Mouse (Mus musculus) hindbrain, embryonic 16.5 days (tissue): ENCODE data around the gene Rab3b. TPM values are rescaled to one million over a fixed set of nuclear protein-coding genes. Genes with fewer than 3 reads are reported as not detected.

ENCODE experiments used
- ATAC-seq: fragments of 200-750 bp; cut with Nextera tagmentation; 2 replicates; pipeline ENCODE4 v1.8.0; 2017; ENCODE audit warnings: moderate TSS enrichment, moderate library complexity
- H3K27ac ChIP-seq: fragments of 300-500 bp; sonication (generic); 2 replicates; pipeline ENCODE4 v1.5.1; 2014; ENCODE audit warnings: low read depth, mild to moderate bottlenecking, control low read depth, low read length, moderate library complexity
- H3K27me3 ChIP-seq: fragments of 300-500 bp; sonication (generic); replicated peaks from 2 replicates; pipeline ENCODE4 v1.6.1; 2014; ENCODE audit warnings: low read length; ENCODE audit not compliant: control insufficient read depth, insufficient read depth
- H3K36me3 ChIP-seq: fragments of 300-500 bp; sonication (generic); 2 replicates; pipeline ENCODE4 v1.6.1; 2014; ENCODE audit warnings: mild to moderate bottlenecking, low read length, moderate library complexity, mixed read lengths; ENCODE audit not compliant: control insufficient read depth, insufficient read depth
- H3K4me1 ChIP-seq: fragments of 300-500 bp; sonication (generic); 2 replicates; pipeline ENCODE4 v1.6.1; 2014; ENCODE audit warnings: low read depth, low read length; ENCODE audit not compliant: control insufficient read depth, insufficient read depth
- H3K4me2 ChIP-seq: fragments of 300-500 bp; sonication (generic); 2 replicates; pipeline ENCODE4 v1.6.1; 2014; ENCODE audit warnings: mild to moderate bottlenecking, low read length, control low read depth, moderate library complexity
- H3K4me3 ChIP-seq: fragments of 300-500 bp; sonication (generic); 2 replicates; pipeline ENCODE4 v1.5.1; 2014; ENCODE audit warnings: mild to moderate bottlenecking, low read length, control low read depth, moderate library complexity
- H3K9ac ChIP-seq: fragments of 300-500 bp; sonication (generic); 2 replicates; pipeline ENCODE4 v1.6.1; 2014; ENCODE audit warnings: low read depth, mild to moderate bottlenecking, control low read depth, low read length, moderate library complexity
- H3K9me3 ChIP-seq: fragments of 300-500 bp; sonication (generic); 2 replicates; pipeline ENCODE4 v1.6.1; 2014; ENCODE audit warnings: mild to moderate bottlenecking, low read length, moderate library complexity; ENCODE audit not compliant: control insufficient read depth
- WGBS: fragments of 180-500 bp; shearing (Covaris S2); extraction: QIAGEN DNeasy Blood & Tissue Kit; methylation state at CpG from one replicate; pipeline ENCODE4 v1.1.7; 2014; 5-methylcytosine and 5-hydroxymethylcytosine counted together
- polyA plus RNA-seq: library from polyadenylated mRNA; unstranded; fragments of >200 nt; fragmentation: Nextera tagmentation; extraction: Ambion mirVana; gene quantifications from 2 replicates; pipeline ENCODE4 v1.2.1, GENCODE M21; 2015

Rab3b gene
- polyA plus RNA-seq, 1 experiment from 2014 or later = 249 TPM

- Histone ChIP-seq H3K27ac (no peak overlapping the region), H3K4me3 (no peak overlapping the region), H3K36me3 (no peaks in the 10 kb centered on the region), H3K9me3 (no peaks in the 10 kb centered on the region), H3K27me3 (no peaks in the 10 kb centered on the region), H3K4me1 (no peaks in the 10 kb centered on the region; the same call in 1 of the 2 replicates), H3K4me2 (no peak overlapping the region), H3K9ac (no peak overlapping the region)
- ATAC-seq = no peak
- WGBS = 80% methylated on average over 6 of the region's 6 CpGs
These were observed 962 bp upstream of the Rab3b start for GRCm38 (mm10) chr4:108877901-108878300.

- H3K36me3 ChIP-seq = no peaks in the 10 kb centered on the region
- 50% methylated on average over 13 of the region's 13 CpGs for WGBS
- H3K4me1 ChIP-seq = no peaks in the 10 kb centered on the region; the same call in 1 of the 2 replicates
- no peaks in the 10 kb centered on the region for H3K9me3 ChIP-seq
- no peaks in the 10 kb centered on the region for H3K27me3 ChIP-seq
- no peak overlapping the region for H3K27ac ChIP-seq
- no peak overlapping the region for H3K9ac ChIP-seq
- no peak overlapping the region for H3K4me3 ChIP-seq
- no peak overlapping the region for H3K4me2 ChIP-seq
- ATAC-seq = no peak
These were observed 5.0 kb downstream of the Rab3b start for GRCm38 (mm10) chr4:108883815-108884214.

- 97% methylated on average over 4 of the region's 4 CpGs for WGBS
- Histone ChIP-seq H3K4me2 (no peak overlapping the region), H3K4me1 (no peaks in the 10 kb centered on the region), H3K27me3 (no peaks in the 10 kb centered on the region), H3K36me3 (no peaks in the 10 kb centered on the region), H3K4me3 (no peak overlapping the region), H3K9ac (no peak overlapping the region), H3K9me3 (no peaks in the 10 kb centered on the region), H3K27ac (no peak overlapping the region)
- ATAC-seq = no peak
These were observed 8.6 kb downstream of the Rab3b start for GRCm38 (mm10) chr4:108887456-108887855.

GRCm38 (mm10) chr4:108890876-108891275 lies 12.0 kb downstream of the Rab3b start:
- H3K36me3 ChIP-seq = no peaks in the 10 kb centered on the region
- H3K4me3 ChIP-seq = no peak overlapping the region
- ATAC-seq = no peak
- no peak overlapping the region for H3K27ac ChIP-seq
- H3K9me3 ChIP-seq = no peaks in the 10 kb centered on the region
- no peak overlapping the region for H3K9ac ChIP-seq
- no peaks in the 10 kb centered on the region for H3K4me1 ChIP-seq
- no peaks in the 10 kb centered on the region for H3K27me3 ChIP-seq
- H3K4me2 ChIP-seq = no peak overlapping the region
- WGBS = 74% methylated on average over 6 of the region's 6 CpGs

GRCm38 (mm10) chr4:108900421-108900820 lies 21.6 kb downstream of the Rab3b start:
- no peak overlapping the region for H3K4me3 ChIP-seq
- no peak overlapping the region for H3K4me2 ChIP-seq
- WGBS = 62% methylated on average over 7 of the region's 7 CpGs
- no peak overlapping the region for H3K9ac ChIP-seq
- ATAC-seq = no peak
- no peaks in the 10 kb centered on the region for H3K36me3 ChIP-seq
- H3K4me1 ChIP-seq = no peaks in the 10 kb centered on the region
- H3K27ac ChIP-seq = no peak overlapping the region
- no peaks in the 10 kb centered on the region for H3K27me3 ChIP-seq
- no peaks in the 10 kb centered on the region for H3K9me3 ChIP-seq

GRCm38 (mm10) chr4:108902886-108903285 lies 24.0 kb downstream of the Rab3b start:
- Histone ChIP-seq H3K9me3 (no peaks in the 10 kb centered on the region), H3K9ac (no peak overlapping the region), H3K4me1 (no peaks in the 10 kb centered on the region), H3K4me3 (no peak overlapping the region), H3K36me3 (no peaks in the 10 kb centered on the region), H3K27ac (no peak overlapping the region), H3K4me2 (no peak overlapping the region), H3K27me3 (no peaks in the 10 kb centered on the region)
- WGBS = 95% methylated on average over 9 of the region's 9 CpGs
- no peak for ATAC-seq

- no peak overlapping the region for H3K4me2 ChIP-seq
- no peak overlapping the region for H3K9ac ChIP-seq
- no peaks in the 10 kb centered on the region for H3K36me3 ChIP-seq
- H3K9me3 ChIP-seq = no peaks in the 10 kb centered on the region
- H3K4me3 ChIP-seq = no peak overlapping the region
- WGBS = 93% methylated on average over 9 of the region's 9 CpGs
- ATAC-seq = no peak
- H3K27me3 ChIP-seq = no peaks in the 10 kb centered on the region
- no peaks in the 10 kb centered on the region for H3K4me1 ChIP-seq
- H3K27ac ChIP-seq = no peak overlapping the region
These were observed 24.5 kb downstream of the Rab3b start for GRCm38 (mm10) chr4:108903346-108903745.

- Histone ChIP-seq H3K4me2 (no peak overlapping the region), H3K9me3 (no peaks in the 10 kb centered on the region), H3K9ac (no peak overlapping the region), H3K4me3 (no peak overlapping the region), H3K27me3 (no peaks in the 10 kb centered on the region), H3K4me1 (no peaks in the 10 kb centered on the region), H3K27ac (no peak overlapping the region), H3K36me3 (no peaks in the 10 kb centered on the region)
- ATAC-seq = no peak
- 54% methylated on average over 6 of the region's 6 CpGs for WGBS
These were observed 25.2 kb downstream of the Rab3b start for GRCm38 (mm10) chr4:108904076-108904475.

GRCm38 (mm10) chr4:108904790-108905189 lies 25.9 kb downstream of the Rab3b start:
- 91% methylated on average over 10 of the region's 10 CpGs for WGBS
- Histone ChIP-seq H3K4me1 (no peaks in the 10 kb centered on the region), H3K27me3 (no peaks in the 10 kb centered on the region), H3K9me3 (no peaks in the 10 kb centered on the region), H3K4me3 (no peak overlapping the region), H3K27ac (no peak overlapping the region), H3K36me3 (no peaks in the 10 kb centered on the region), H3K4me2 (no peak overlapping the region), H3K9ac (no peak overlapping the region)
- ATAC-seq = no peak

- WGBS = 38% methylated on average over 6 of the region's 6 CpGs
- Histone ChIP-seq H3K27ac (0 out of 2 replicates have a peak overlapping the region, but pooled peaks have one; percentile 8), H3K9ac (no peak overlapping the region), H3K4me3 (no peak overlapping the region), H3K27me3 (no peaks in the 10 kb centered on the region), H3K36me3 (no peaks in the 10 kb centered on the region), H3K9me3 (no peaks in the 10 kb centered on the region), H3K4me1 (no peaks in the 10 kb centered on the region), H3K4me2 (no peak overlapping the region)
- peak; percentile 48 for ATAC-seq
These were observed 27.0 kb downstream of the Rab3b start for GRCm38 (mm10) chr4:108905859-108906258.
